Mouse (Mus musculus): ENCODE data around the gene Zscan26.
A peak's percentile ranks its signal among the peaks of the same experiment; 100 is the strongest.

Zscan26 gene

GRCm38 (mm10) chr13:21453042-21453441 is 488 bp downstream of the Zscan26 start:
- H3K36me3 ChIP-seq (ENCODE audit: control insufficient read depth, insufficient read depth, low read length, poor library complexity, severe bottlenecking), result peaks cover 3% of the 10 kb centered on the region; the same call in 1 of the 2 replicates
- H3K27me3 ChIP-seq (ENCODE audit: control insufficient read depth, insufficient read depth, low read length, poor library complexity, severe bottlenecking), result no peaks in the 10 kb centered on the region
- DNase-seq (ENCODE audit: low read depth, low spot score), result peak; percentile 6

DNA sequence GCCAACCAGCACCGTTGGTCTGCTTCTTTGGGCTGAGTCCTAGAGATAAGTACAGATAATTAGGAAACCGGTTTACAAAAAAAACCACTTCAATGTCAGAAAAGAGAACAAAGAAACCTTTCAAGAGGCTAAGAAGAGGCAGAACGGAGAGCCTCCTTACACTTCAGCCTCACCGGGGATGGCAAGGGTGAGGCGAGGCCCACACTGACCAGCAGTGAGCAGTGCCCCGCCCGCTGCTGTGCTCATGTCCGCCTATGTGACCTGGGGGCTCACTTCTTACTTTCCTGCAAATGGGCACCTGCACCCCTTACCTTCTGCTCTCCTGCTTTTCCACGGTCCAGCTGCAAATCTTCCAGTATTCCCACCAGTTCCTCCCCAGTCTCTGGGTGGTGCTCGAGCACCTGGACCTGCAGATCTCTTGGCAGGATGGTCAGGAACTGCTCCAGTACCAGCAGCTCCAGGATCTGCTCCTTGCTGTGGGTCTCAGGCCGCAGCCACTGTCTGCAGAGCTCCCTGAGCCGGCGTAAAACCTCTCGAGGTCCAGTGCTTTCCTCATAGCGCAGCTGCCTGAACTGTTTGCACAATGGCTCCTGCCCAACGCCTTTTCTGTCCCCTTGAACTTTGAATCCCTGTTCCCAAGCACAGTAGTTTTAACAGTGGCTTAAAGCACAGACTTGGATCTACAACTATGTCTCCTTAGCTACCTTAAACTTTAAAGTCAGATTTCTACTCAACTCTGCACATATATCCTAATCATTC is 5.5 kb downstream of the Zscan26 start:
- no peak for DNase-seq (ENCODE audit: low read depth, low spot score)
- H3K27me3 ChIP-seq (ENCODE audit: control insufficient read depth, insufficient read depth, low read length, poor library complexity, severe bottlenecking), result no peaks in the 10 kb centered on the region
- H3K36me3 ChIP-seq (ENCODE audit: control insufficient read depth, insufficient read depth, low read length, poor library complexity, severe bottlenecking), result peaks cover 14% of the 10 kb centered on the region

GRCm38 (mm10) chr13:21446796-21447195 is 6.7 kb downstream of the Zscan26 start:
- Histone ChIP-seq H3K27me3 (ENCODE audit: control insufficient read depth, insufficient read depth, low read length, poor library complexity, severe bottlenecking) (no peaks in the 10 kb centered on the region), H3K36me3 (ENCODE audit: control insufficient read depth, insufficient read depth, low read length, poor library complexity, severe bottlenecking) (peaks cover 14% of the 10 kb centered on the region)
- peak; percentile 19 for DNase-seq (ENCODE audit: low read depth, low spot score)

DNA sequence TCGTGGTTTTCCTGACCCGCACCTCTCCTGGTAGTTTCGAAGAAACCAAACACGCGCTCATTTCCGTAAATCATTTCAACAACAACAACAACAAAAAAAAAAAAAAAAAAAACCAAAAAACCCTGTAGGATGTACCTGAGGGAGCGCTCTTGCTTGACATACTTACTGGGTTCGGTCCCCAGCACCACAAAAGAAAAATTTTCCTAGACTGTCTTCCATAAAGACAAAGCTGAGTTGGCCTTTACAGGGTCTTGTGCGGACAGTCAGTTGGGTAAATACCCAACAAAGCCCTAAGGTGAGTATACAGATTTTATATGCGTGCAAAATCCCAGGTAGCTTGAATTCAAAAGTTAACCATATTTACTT is 12.3 kb downstream of the Zscan26 start:
- no peak for DNase-seq (ENCODE audit: low read depth, low spot score)
- Histone ChIP-seq H3K27me3 (ENCODE audit: control insufficient read depth, insufficient read depth, low read length, poor library complexity, severe bottlenecking) (no peaks in the 10 kb centered on the region), H3K36me3 (ENCODE audit: control insufficient read depth, insufficient read depth, low read length, poor library complexity, severe bottlenecking) (peaks cover 1% of the 10 kb centered on the region; the same call in 1 of the 2 replicates)

DNA sequence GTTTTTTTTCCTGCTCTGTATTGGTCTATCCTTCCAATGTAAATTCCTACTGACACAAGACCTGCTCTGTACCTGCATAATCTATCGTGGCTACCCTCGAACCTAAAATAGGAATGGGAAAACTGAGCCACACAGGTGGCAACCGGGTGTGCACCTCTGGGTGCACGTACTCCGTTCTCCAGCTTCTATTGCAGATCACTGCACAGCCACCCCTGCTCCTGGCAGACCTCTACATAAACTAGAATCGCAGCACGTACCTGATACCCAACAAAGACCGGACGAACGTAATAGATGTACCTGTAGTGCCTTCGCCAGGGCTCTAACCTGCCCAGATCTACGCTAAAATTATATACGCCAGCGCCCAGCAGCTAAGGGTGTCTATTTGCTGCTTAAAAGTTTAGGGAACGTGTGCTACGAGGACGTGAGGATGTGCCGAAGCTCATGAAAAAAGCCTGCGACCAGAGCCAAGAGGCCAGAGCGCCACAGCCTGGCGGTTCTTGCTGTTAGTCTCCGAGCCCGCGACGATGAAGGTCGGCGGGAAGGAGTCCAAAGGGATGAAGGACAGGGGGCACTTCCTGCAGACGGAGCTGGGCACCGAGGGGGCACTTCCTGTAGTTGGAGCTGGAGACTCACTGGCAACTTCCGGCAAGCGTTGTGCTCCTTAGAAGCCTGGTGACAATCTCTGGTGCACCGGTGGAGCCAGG is 12.9 kb downstream of the Zscan26 start, which contains the start of gene Pgbd1:
TSS of gene Pgbd1 (minus strand) at position 556 of the 704 bp plus-strand sequence.
- H3K36me3 ChIP-seq (ENCODE audit: control insufficient read depth, insufficient read depth, low read length, poor library complexity, severe bottlenecking), result peaks cover 1% of the 10 kb centered on the region; the same call in 1 of the 2 replicates
- DNase-seq (ENCODE audit: low read depth, low spot score), result peak; percentile 34
- no peaks in the 10 kb centered on the region for H3K27me3 ChIP-seq (ENCODE audit: control insufficient read depth, insufficient read depth, low read length, poor library complexity, severe bottlenecking)

- H3K27me3 ChIP-seq (ENCODE audit: control insufficient read depth, insufficient read depth, low read length, poor library complexity, severe bottlenecking), result no peaks in the 10 kb centered on the region
- H3K36me3 ChIP-seq (ENCODE audit: control insufficient read depth, insufficient read depth, low read length, poor library complexity, severe bottlenecking), result no peaks in the 10 kb centered on the region
- DNase-seq (ENCODE audit: low read depth, low spot score), result no peak
Measured at GRCm38 (mm10) chr13:21435476-21435875, 18.1 kb downstream of the Zscan26 start.

DNA sequence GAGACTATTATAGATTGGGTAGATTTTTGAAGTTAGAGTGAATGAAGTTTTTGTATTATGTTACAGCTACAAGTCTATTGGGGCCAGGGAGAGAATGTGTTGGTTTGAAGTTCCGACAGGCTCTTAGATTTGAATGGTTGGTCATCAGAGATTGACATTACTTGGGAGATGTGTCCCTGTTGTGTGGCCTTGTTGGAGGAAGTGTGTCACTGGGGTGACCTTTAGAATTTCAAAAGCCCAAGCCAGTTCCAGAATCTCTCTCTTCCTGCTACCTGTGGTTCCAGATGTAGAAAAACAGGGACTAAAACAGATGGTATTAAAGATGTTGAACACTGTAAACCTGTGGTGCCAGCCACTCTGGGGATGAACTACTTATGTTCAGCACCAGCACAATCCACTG is 25.9 kb downstream of the Zscan26 start:
- Histone ChIP-seq H3K36me3 (ENCODE audit: control insufficient read depth, insufficient read depth, low read length, poor library complexity, severe bottlenecking) (no peaks in the 10 kb centered on the region), H3K27me3 (ENCODE audit: control insufficient read depth, insufficient read depth, low read length, poor library complexity, severe bottlenecking) (no peaks in the 10 kb centered on the region)
- DNase-seq (ENCODE audit: low read depth, low spot score), result no peak

DNA sequence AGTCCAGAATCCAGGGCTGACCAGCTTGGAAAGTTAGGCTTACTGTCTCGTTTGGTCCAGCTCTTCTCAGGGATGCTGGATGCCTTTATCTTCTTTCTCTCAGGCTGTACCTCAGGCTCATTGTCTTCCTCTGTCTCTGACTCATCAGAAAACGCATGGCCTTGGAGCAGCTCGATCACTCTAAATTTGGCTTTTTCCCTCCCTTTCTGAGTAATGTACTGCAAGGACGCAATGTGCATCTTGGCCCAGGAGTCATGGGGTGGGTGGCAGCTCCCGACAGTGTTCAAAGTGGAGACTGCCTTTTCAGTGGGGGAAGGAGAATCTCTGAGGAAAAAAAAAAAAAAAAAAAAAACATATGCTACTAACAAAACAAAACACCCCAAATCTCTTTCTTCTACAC is 30.2 kb downstream of the Zscan26 start:
- no peak for DNase-seq (ENCODE audit: low read depth, low spot score)
- H3K36me3 ChIP-seq (ENCODE audit: control insufficient read depth, insufficient read depth, low read length, poor library complexity, severe bottlenecking), result no peaks in the 10 kb centered on the region
- no peaks in the 10 kb centered on the region for H3K27me3 ChIP-seq (ENCODE audit: control insufficient read depth, insufficient read depth, low read length, poor library complexity, severe bottlenecking)

DNA sequence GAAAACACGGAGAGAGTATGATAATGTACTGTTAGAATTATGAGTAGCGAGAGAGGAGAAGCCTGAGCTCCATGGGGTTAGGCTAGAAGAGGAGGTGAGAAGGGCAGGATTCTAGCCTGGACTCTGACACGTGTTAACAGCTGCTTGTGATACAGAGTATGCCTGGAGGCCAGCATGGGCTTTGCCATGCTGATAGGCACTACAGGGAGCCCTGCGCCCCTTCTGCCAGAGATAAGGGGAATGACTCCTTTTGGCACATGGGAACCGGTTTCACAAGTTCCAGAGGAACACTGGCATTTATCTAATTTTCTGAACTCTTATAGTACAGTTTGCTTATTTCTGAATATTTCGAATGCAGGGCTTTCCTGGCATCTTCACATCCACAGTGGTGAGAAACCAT is 34.7 kb downstream of the Zscan26 start:
- no peak for DNase-seq (ENCODE audit: low read depth, low spot score)
- Histone ChIP-seq H3K36me3 (ENCODE audit: control insufficient read depth, insufficient read depth, low read length, poor library complexity, severe bottlenecking) (no peaks in the 10 kb centered on the region), H3K27me3 (ENCODE audit: control insufficient read depth, insufficient read depth, low read length, poor library complexity, severe bottlenecking) (no peaks in the 10 kb centered on the region)

GRCm38 (mm10) chr13:21417298-21418010 is 36.1 kb downstream of the Zscan26 start:
- DNase-seq (ENCODE audit: low read depth, low spot score), result no peak
- Histone ChIP-seq H3K27me3 (ENCODE audit: control insufficient read depth, insufficient read depth, low read length, poor library complexity, severe bottlenecking) (no peaks in the 10 kb centered on the region), H3K36me3 (ENCODE audit: control insufficient read depth, insufficient read depth, low read length, poor library complexity, severe bottlenecking) (no peaks in the 10 kb centered on the region)

- Histone ChIP-seq H3K27me3 (ENCODE audit: control insufficient read depth, insufficient read depth, low read length, poor library complexity, severe bottlenecking) (no peaks in the 10 kb centered on the region; the same call in 1 of the 2 replicates), H3K36me3 (ENCODE audit: control insufficient read depth, insufficient read depth, low read length, poor library complexity, severe bottlenecking) (no peaks in the 10 kb centered on the region)
- no peak for DNase-seq (ENCODE audit: low read depth, low spot score)
Measured at GRCm38 (mm10) chr13:21415750-21416149, 37.8 kb downstream of the Zscan26 start.

DNA sequence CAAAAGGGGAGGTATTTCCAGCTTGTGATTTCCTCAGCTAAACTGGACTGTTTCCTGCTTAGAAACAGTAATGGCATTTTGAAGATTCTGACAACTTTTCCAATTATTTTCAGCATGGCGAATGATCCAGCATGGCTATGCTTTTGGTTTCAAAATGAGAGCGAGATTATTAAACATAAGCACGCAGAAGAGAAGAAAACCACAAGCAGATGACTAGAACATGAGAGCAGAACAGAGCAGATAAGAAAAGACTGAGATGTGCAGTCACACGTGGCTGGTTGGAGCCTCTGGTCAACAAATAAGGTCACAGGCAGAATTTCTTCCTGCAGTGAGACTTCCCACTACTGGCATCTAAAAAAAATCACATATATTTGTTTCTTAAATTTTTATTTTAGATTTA is 38.3 kb downstream of the Zscan26 start:
- Histone ChIP-seq H3K36me3 (ENCODE audit: control insufficient read depth, insufficient read depth, low read length, poor library complexity, severe bottlenecking) (no peaks in the 10 kb centered on the region), H3K27me3 (ENCODE audit: control insufficient read depth, insufficient read depth, low read length, poor library complexity, severe bottlenecking) (no peaks in the 10 kb centered on the region; the same call in 1 of the 2 replicates)
- no peak for DNase-seq (ENCODE audit: low read depth, low spot score)

DNA sequence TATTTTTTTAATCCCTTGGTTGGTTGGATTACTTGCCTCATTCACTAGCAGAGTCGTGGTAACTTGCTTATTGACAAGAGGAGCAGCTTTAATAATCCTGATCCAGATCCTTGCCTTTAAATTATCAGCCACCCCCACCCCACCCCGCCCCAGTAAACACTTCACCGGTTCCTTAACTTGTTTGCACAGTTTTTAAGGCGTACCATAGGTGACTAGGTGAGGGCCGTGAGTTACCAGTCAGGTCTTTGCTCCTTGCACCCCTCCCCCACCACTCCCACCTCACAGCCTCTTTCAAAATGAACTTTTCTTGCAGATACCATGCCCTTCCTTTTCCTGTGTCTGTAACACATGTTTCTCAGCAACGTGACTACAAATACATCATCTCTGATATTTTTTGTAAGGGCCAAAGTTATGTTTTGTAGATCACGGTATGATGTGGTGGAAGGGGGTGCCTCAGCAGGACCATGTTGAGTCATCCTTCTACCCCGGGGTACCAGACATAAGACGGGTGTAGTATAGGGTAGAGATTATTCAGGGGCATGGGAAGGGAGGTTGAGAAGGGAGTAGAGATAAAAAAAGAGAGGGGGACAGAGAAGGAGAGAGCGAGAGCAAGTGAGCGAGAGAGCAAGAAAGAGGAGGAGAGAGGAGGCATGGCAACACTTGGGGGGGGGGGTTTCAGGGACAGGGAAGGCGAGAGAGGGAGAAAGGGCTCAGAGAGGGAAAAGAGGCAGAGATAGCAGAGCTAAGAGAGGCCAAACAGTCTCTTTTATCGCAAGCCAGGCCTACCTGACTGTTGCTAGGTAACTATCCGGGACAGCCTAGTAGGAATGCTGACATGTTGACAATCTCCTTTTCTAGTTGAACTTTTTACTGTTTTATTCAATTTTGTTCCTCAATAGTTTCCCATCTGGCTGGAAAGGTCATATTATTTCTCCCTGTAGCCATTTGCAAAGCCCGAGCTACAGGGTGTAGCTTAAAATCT is 39.0 kb downstream of the Zscan26 start:
- no peaks in the 10 kb centered on the region for H3K36me3 ChIP-seq (ENCODE audit: control insufficient read depth, insufficient read depth, low read length, poor library complexity, severe bottlenecking)
- no peaks in the 10 kb centered on the region; the same call in 1 of the 2 replicates for H3K27me3 ChIP-seq (ENCODE audit: control insufficient read depth, insufficient read depth, low read length, poor library complexity, severe bottlenecking)
- no peak for DNase-seq (ENCODE audit: low read depth, low spot score)

All from splenic B cell, adult 2 months (primary cell).